Mouse (Mus musculus) neural tube, embryonic 11.5 days (tissue): Measurements from ENCODE around the gene Zfp106. TPM values are rescaled to one million over a fixed set of nuclear protein-coding genes. Genes with fewer than 3 reads are reported as not detected.
"Not testable (repeated sequence)": the region's sequence is repeated elsewhere in the genome, so short reads cannot be mapped to it uniquely, and the experiment has no call there.

Experiments
- ATAC-seq: fragments of 200-750 bp; cut with Nextera tagmentation; 2 replicates; pipeline ENCODE4 v1.8.0; 2017; ENCODE audit warnings: moderate number of reproducible peaks, mild to moderate bottlenecking, moderate TSS enrichment, moderate library complexity; ENCODE audit not compliant: insufficient read depth, low FRiP score, low TSS enrichment
- DNase-seq: peaks from one replicate; pipeline ENCODE4 v3.0.0-alpha.2; 2015; ENCODE audit warnings: low spot score
- H3K27ac ChIP-seq: fragments of 300-500 bp; sonication (generic); 2 replicates; pipeline ENCODE4 v1.5.1; 2014; ENCODE audit warnings: low read depth, mild to moderate bottlenecking, low read length
- H3K27me3 ChIP-seq: fragments of 300-500 bp; sonication (generic); 2 replicates; pipeline ENCODE4 v1.6.1; 2014; ENCODE audit warnings: mild to moderate bottlenecking, low read length, mixed read lengths; ENCODE audit not compliant: control insufficient read depth, insufficient read depth
- H3K36me3 ChIP-seq: fragments of 300-500 bp; sonication (generic); 2 replicates; pipeline ENCODE4 v1.6.1; 2014; ENCODE audit warnings: mild to moderate bottlenecking, low read length, moderate library complexity, mixed read lengths; ENCODE audit not compliant: control insufficient read depth, insufficient read depth
- H3K4me1 ChIP-seq: fragments of 300-500 bp; sonication (generic); 2 replicates; pipeline ENCODE4 v1.6.1; 2014; ENCODE audit warnings: low read length, mixed read lengths; ENCODE audit not compliant: control insufficient read depth, insufficient read depth
- H3K4me2 ChIP-seq: fragments of 300-500 bp; sonication (generic); 2 replicates; pipeline ENCODE4 v1.6.1; 2014; ENCODE audit warnings: low read depth, mild to moderate bottlenecking, moderate library complexity
- H3K4me3 ChIP-seq: fragments of 300-500 bp; sonication (generic); 2 replicates; pipeline ENCODE4 v1.5.1; 2014; ENCODE audit warnings: low read depth, low read length
- H3K9ac ChIP-seq: fragments of 300-500 bp; sonication (generic); 2 replicates; pipeline ENCODE4 v1.6.1; 2014; ENCODE audit warnings: mild to moderate bottlenecking, low read length
- H3K9me3 ChIP-seq: fragments of 300-500 bp; sonication (generic); 2 replicates; pipeline ENCODE4 v1.6.1; 2016; ENCODE audit warnings: low read length; ENCODE audit not compliant: control insufficient read depth
- WGBS: fragments of 180-500 bp; shearing (Covaris S2); extraction: QIAGEN DNeasy Blood & Tissue Kit; methylation state at CpG from one replicate; pipeline ENCODE4 v1.1.7; 2014; 5-methylcytosine and 5-hydroxymethylcytosine counted together
- polyA plus RNA-seq: library from polyadenylated mRNA; unstranded; fragments of >200 nt; fragmentation: Nextera tagmentation; extraction: Ambion mirVana; gene quantifications from 2 replicates; pipeline ENCODE4 v1.2.1, GENCODE M21; 2014

Gene Zfp106
- polyA plus RNA-seq, 1 experiment from 2014 or later = 63.6 TPM

- H3K27ac ChIP-seq = no peak overlapping the region
- no peaks in the 10 kb centered on the region for H3K9me3 ChIP-seq
- DNase-seq (no peak), ATAC-seq (no peak)
- no peaks in the 10 kb centered on the region for H3K27me3 ChIP-seq
- H3K4me1 ChIP-seq = no peaks in the 10 kb centered on the region
- no peak overlapping the region for H3K9ac ChIP-seq
- H3K4me3 ChIP-seq = no peak overlapping the region
- no peak overlapping the region for H3K4me2 ChIP-seq
- no peaks in the 10 kb centered on the region for H3K36me3 ChIP-seq
- WGBS = 86% methylated on average over 4 of the region's 4 CpGs
Measured at GRCm38 (mm10) chr2:120577799-120578198, 14.2 kb upstream of the Zfp106 start.

GRCm38 (mm10) chr2:120575978-120576377, 12.3 kb upstream of the Zfp106 start:
- Histone ChIP-seq H3K27me3 (no peaks in the 10 kb centered on the region), H3K4me2 (no peak overlapping the region), H3K27ac (no peak overlapping the region), H3K4me3 (no peak overlapping the region), H3K9me3 (no peaks in the 10 kb centered on the region), H3K36me3 (no peaks in the 10 kb centered on the region), H3K9ac (no peak overlapping the region), H3K4me1 (no peaks in the 10 kb centered on the region)
- ATAC-seq (no peak), DNase-seq (no peak)
- 84% methylated on average over 2 of the region's 2 CpGs for WGBS

- Histone ChIP-seq H3K4me1 (no peaks in the 10 kb centered on the region), H3K27me3 (no peaks in the 10 kb centered on the region), H3K9me3 (no peaks in the 10 kb centered on the region), H3K9ac (no peak overlapping the region), H3K27ac (no peak overlapping the region), H3K36me3 (no peaks in the 10 kb centered on the region), H3K4me3 (no peak overlapping the region), H3K4me2 (no peak overlapping the region)
- WGBS = 78% methylated on average over 3 of the region's 3 CpGs
- ATAC-seq = no peak
- DNase-seq = no peak
Measured at GRCm38 (mm10) chr2:120575121-120575520, 11.5 kb upstream of the Zfp106 start.

DNA sequence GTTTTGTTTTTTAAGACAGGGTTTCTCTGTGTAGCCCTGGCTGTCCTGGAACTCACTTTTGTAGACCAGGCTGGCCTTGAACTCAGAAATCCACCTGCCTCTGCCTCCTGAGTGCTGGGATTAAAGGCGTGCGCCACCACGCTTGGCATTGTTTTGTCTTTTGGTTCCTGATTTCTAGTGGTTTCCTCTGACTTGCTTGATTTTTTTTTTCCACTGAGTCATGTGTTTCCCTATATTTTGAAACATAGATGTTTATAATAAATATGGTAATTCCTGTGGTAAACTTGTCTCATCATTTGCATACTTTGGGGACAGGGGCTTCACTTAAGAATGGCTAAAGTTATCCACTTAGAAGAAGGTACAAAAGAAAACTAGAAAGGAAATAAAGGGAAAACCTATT, 8.5 kb upstream of the Zfp106 start:
- H3K27ac ChIP-seq, H3K4me3 ChIP-seq, ATAC-seq, H3K36me3 ChIP-seq, DNase-seq, H3K4me2 ChIP-seq, H3K9ac ChIP-seq, H3K27me3 ChIP-seq, H3K9me3 ChIP-seq, H3K4me1 ChIP-seq: not testable (repeated sequence)
- 99% methylated on average over 3 of the region's 3 CpGs for WGBS

DNA sequence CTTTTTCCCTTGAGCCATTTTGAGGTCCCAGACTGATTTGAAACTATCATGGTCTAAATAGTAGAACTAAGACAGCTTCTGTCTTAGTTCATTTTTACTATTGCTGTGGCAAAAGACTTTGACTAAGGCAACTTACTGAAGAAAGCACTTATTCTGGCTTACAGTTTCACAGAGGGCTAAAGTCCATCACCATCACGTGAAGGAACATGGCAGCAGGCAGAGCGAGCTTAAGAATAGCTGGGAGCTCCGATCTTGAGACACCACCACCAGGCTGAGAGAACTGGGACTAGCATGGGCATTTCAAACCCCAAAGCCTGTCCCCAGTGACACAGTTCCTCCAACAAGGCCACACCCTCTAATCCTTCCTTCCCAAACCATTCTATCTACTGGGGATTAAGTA, 7.4 kb upstream of the Zfp106 start:
- no peaks in the 10 kb centered on the region for H3K9me3 ChIP-seq
- no peaks in the 10 kb centered on the region for H3K36me3 ChIP-seq
- no peak overlapping the region for H3K4me2 ChIP-seq
- ATAC-seq = no peak
- H3K4me3 ChIP-seq = no peak overlapping the region
- H3K27me3 ChIP-seq = no peaks in the 10 kb centered on the region
- DNase-seq = no peak
- H3K9ac ChIP-seq = no peak overlapping the region
- H3K27ac ChIP-seq = no peak overlapping the region
- 94% methylated on average over 3 of the region's 3 CpGs for WGBS
- no peaks in the 10 kb centered on the region for H3K4me1 ChIP-seq

- WGBS = under 1% methylated on average over 17 of the region's 22 CpGs
- no peaks in the 10 kb centered on the region for H3K36me3 ChIP-seq
- peak; percentile 69 for ATAC-seq
- H3K9ac ChIP-seq = peak overlapping the region; percentile 72
- no peaks in the 10 kb centered on the region for H3K27me3 ChIP-seq
- H3K4me2 ChIP-seq = peak overlapping the region; percentile 65
- H3K27ac ChIP-seq = peak overlapping the region; percentile 56; the same call in 1 of the 2 replicates
- peak overlapping the region; percentile 72 for H3K4me3 ChIP-seq
- no peak for DNase-seq
- no peaks in the 10 kb centered on the region for H3K4me1 ChIP-seq
- no peaks in the 10 kb centered on the region for H3K9me3 ChIP-seq
Measured at GRCm38 (mm10) chr2:120567798-120568320, 4.2 kb upstream of the Zfp106 start.

- peak within 1 kb of the TSS; percentile 72 for H3K4me3 ChIP-seq
- DNase-seq = peak; percentile 98
- peak; percentile 87 for ATAC-seq
- H3K27ac ChIP-seq = peak within 1 kb of the TSS; percentile 56; the same call in 1 of the 2 replicates
- peak within 1 kb of the TSS; percentile 72 for H3K9ac ChIP-seq
- H3K36me3 ChIP-seq = no peaks in the 10 kb centered on the region
- no peaks in the 10 kb centered on the region for H3K27me3 ChIP-seq
- WGBS = 3% methylated on average over 42 of the region's 42 CpGs
- H3K9me3 ChIP-seq = no peaks in the 10 kb centered on the region
- H3K4me1 ChIP-seq = no peaks in the 10 kb centered on the region
- peak within 1 kb of the TSS; percentile 65 for H3K4me2 ChIP-seq
Measured at GRCm38 (mm10) chr2:120566886-120567797, 3.5 kb upstream of the Zfp106 start, which contains the start of gene Snap23. Gene Snap23 (plus strand): TSS chr2:120567671.

DNA sequence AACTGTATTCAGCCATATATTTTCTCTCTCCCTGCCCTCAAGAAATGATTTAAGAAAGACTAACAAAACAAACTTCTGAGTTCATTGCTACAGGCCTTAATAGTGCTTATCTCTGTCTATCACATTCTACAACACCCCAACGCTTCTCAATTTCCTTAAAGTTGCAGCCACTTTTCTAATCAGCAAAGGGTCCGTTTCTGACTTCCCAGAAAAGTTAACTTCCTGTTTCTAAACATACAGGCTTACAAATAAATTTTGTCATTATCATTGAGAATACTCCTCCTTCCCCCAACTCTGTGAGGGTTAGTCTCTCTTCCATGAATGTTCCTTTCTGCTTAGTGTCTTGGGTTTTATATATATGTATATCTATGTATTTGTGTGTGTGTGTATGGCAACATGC, 1.7 kb upstream of the Zfp106 start:
- 92% methylated on average over 2 of the region's 2 CpGs for WGBS
- Histone ChIP-seq H3K4me1 (no peaks in the 10 kb centered on the region), H3K4me3 (no peak overlapping the region), H3K4me2 (no peak overlapping the region), H3K36me3 (no peaks in the 10 kb centered on the region), H3K9ac (no peak overlapping the region), H3K27ac (no peak overlapping the region), H3K27me3 (no peaks in the 10 kb centered on the region), H3K9me3 (no peaks in the 10 kb centered on the region)
- no peak for DNase-seq
- ATAC-seq = no peak
